Comparison of ENCODE assay signal across 9 mouse cellular contexts in genomic region chr14:31385977-31386697, GRCm38 (mm10). TPM values are rescaled to one million over a fixed set of nuclear protein-coding genes. Genes with fewer than 3 reads are reported as not detected.
A peak's percentile ranks its signal among the peaks of the same experiment; 100 is the strongest.
DNase-seq lines count a peak whose midpoint lies in the region; ATAC-seq lines count a peak whose summit lies in the region.
"Had no signal": no experiment of that assay in that cellular context is flagged by ENCODE, and none has a peak within 500 bp of the region (broad histone marks: within the 10 kb centered on the region; RNA-seq: fewer than 3 reads in every experiment).

No protein-coding gene starts in this region.

- peak; percentile 80 for DNase-seq in layer of hippocampus, adult 11-12 months (ENCODE audit: low spot score)
- DNase-seq in layer of hippocampus, adult 9-10 months (ENCODE audit: low spot score) = no peak
- DNase-seq in frontal cortex, postnatal 14 days (ENCODE audit: low spot score in 2 of 2) = peak; percentile 60 to 70
- peak; percentile 75 for DNase-seq in neural tube, embryonic 11.5 days (ENCODE audit: low spot score)
- peak; percentile 86 for DNase-seq in testis, postnatal 10 days (ENCODE audit: low spot score)

- H3K27me3 ChIP-seq in limb, embryonic 13.5 days = no peaks in the 10 kb centered on the region
- H3K27me3 ChIP-seq in neural tube, embryonic 11.5 days (ENCODE audit: control insufficient read depth, insufficient read depth, low read length) = no peaks in the 10 kb centered on the region
- H3K27me3 ChIP-seq: embryonic facial prominence, embryonic 12.5 days had no signal

- peaks cover 49% of the 10 kb centered on the region for H3K4me1 ChIP-seq in brown adipose tissue, adult 24 weeks (ENCODE audit: control insufficient read depth, insufficient read depth, insufficient read length, low read length)
- peaks cover 52% of the 10 kb centered on the region for H3K4me1 ChIP-seq in limb, embryonic 13.5 days
- H3K4me1 ChIP-seq in neural tube, embryonic 11.5 days (ENCODE audit: control insufficient read depth, insufficient read depth, low read length) = 0 out of 2 replicates have a peak, but pooled peaks cover 4% of the 10 kb centered on the region

- H3K27ac ChIP-seq in brown adipose tissue, adult 24 weeks (replicated peaks; ENCODE audit: low read depth, low read length) = peak overlapping the region; percentile 66
- peak overlapping the region; percentile 82; the same call in 1 of the 2 replicates for H3K27ac ChIP-seq in limb, embryonic 13.5 days
- no peak overlapping the region for H3K27ac ChIP-seq in neural tube, embryonic 11.5 days (ENCODE audit: low read depth, low read length)
- H3K27ac ChIP-seq: embryonic facial prominence, embryonic 12.5 days had no signal

- H3K36me3 ChIP-seq in limb, embryonic 13.5 days = peaks cover 26% of the 10 kb centered on the region
- no peaks in the 10 kb centered on the region for H3K36me3 ChIP-seq in neural tube, embryonic 11.5 days (ENCODE audit: control insufficient read depth, insufficient read depth, low read length)

- H3K4me2 ChIP-seq in limb, embryonic 13.5 days (replicated peaks) = no peak overlapping the region
- no peak overlapping the region for H3K4me2 ChIP-seq in neural tube, embryonic 11.5 days (ENCODE audit: low read depth)
- H3K4me2 ChIP-seq: embryonic facial prominence, embryonic 12.5 days had no signal

- peak; percentile 47 for ATAC-seq in inflammation-experienced regulatory T-cells, adult 6 months
- peak; percentile 74 for ATAC-seq in limb, embryonic 13.5 days (ENCODE audit: low FRiP score, low read depth)
- no peak for ATAC-seq in neural tube, embryonic 11.5 days (ENCODE audit: insufficient read depth, low FRiP score, low TSS enrichment)

- 0 out of 2 replicates have a peak overlapping the region, but pooled peaks have one; percentile 31 for H3K9ac ChIP-seq in limb, embryonic 13.5 days
- H3K9ac ChIP-seq in neural tube, embryonic 11.5 days (ENCODE audit: low read length) = no peak overlapping the region
- H3K9ac ChIP-seq: embryonic facial prominence, embryonic 12.5 days had no signal

- 49% methylated on average over 13 of the region's 13 CpGs for WGBS in limb, embryonic 13.5 days
- 48% methylated on average over 13 of the region's 13 CpGs for WGBS in neural tube, embryonic 11.5 days

- no peaks in the 10 kb centered on the region for H3K9me3 ChIP-seq in limb, embryonic 13.5 days
- H3K9me3 ChIP-seq in neural tube, embryonic 11.5 days (ENCODE audit: control insufficient read depth, low read length) = no peaks in the 10 kb centered on the region
- H3K9me3 ChIP-seq: embryonic facial prominence, embryonic 12.5 days had no signal

- no peak overlapping the region for H3K4me3 ChIP-seq in brown adipose tissue, adult 24 weeks (ENCODE audit: insufficient read depth, low read depth, low read length)
- no peak overlapping the region for H3K4me3 ChIP-seq in limb, embryonic 13.5 days
- no peak overlapping the region for H3K4me3 ChIP-seq in neural tube, embryonic 11.5 days (ENCODE audit: low read depth, low read length)
- H3K4me3 ChIP-seq: embryonic facial prominence, embryonic 12.5 days had no signal

RNA-seq across cellular contexts. Expression of gene Capn7, which starts 49.7 kb away (rescaled TPM):
- polyA plus RNA-seq in brown adipose tissue, adult 24 weeks (2012; ENCODE audit: insufficient read depth, insufficient read length, missing spikeins) = 14.9 and 16.9 TPM in 2 replicates
- 10 to 100 TPM; 18.0 to 20.5 (median 18.9) TPM for polyA plus RNA-seq in inflammation-experienced regulatory T-cells, adult 6 months (2017; shearing (Covaris generic))
- polyA plus RNA-seq in limb, embryonic 13.5 days (2015; fragmentation: Nextera tagmentation; extraction: Ambion mirVana) = 40.0 and 41.4 TPM in 2 replicates
- 51.0 and 52.0 TPM in 2 replicates for polyA plus RNA-seq in neural tube, embryonic 11.5 days (2014; fragmentation: Nextera tagmentation; extraction: Ambion mirVana)

RNA-seq across cellular contexts. Expression of gene Sh3bp5, which starts 49.7 kb away (rescaled TPM):
- polyA plus RNA-seq in brown adipose tissue, adult 24 weeks (2012; ENCODE audit: insufficient read depth, insufficient read length, missing spikeins) = 65.9 and 67.5 TPM in 2 replicates
- 10 to 100 TPM in 1 of 3 experiments, 1 to 10 TPM in 2; 5.4 to 11.5 (median 7.1) TPM for polyA plus RNA-seq in inflammation-experienced regulatory T-cells, adult 6 months (2017; shearing (Covaris generic))
- polyA plus RNA-seq in limb, embryonic 13.5 days (2015; fragmentation: Nextera tagmentation; extraction: Ambion mirVana) = 53.2 and 57.8 TPM in 2 replicates
- polyA plus RNA-seq in neural tube, embryonic 11.5 days (2014; fragmentation: Nextera tagmentation; extraction: Ambion mirVana) = 17.2 and 20.1 TPM in 2 replicates
